Comparison of ENCODE assay signal across 16 mouse cellular contexts in the genomic region with DNA sequence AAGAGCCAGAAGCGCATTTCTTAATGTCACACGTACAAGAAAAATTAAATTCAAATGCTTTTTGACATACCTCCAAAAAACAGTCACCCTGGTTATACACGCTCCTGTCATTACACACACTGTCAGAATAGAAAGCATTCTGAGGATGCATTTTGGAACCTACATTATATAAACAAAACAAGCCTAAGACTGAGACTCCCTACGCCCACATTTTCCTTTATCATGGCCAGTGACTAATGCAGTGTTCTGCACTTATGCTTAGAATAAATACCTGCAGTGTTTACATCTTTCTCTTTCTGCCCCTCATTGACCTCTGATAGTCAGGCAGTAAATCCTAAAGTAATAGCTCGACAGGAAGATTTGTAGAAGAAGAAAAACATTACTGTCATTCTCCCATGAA.
"Had no signal": no experiment of that assay in that cellular context is flagged by ENCODE, and none has a peak within 500 bp of the region (broad histone marks: within the 10 kb centered on the region; RNA-seq: fewer than 3 reads in every experiment).

No protein-coding gene starts in this region.

- ATAC-seq: hindbrain, postnatal 0 days; intestine, embryonic 16.5 days; liver, embryonic 12.5 days had no signal

- DNase-seq: gastrocnemius, postnatal 14 days; gastrocnemius, postnatal 36 days; heart, adult 11 months; heart, adult 2 months; heart, postnatal 14 days; heart, postnatal 36 days; kidney, adult 11 months; kidney, adult 2 months; kidney, adult 9 months; kidney, postnatal 14 days; kidney, postnatal 36 days; layer of hippocampus, adult 9-11 months; layer of hippocampus, postnatal 36 days had no signal
